Mouse (Mus musculus) erythroblast, embryonic 14.5 days (primary cell): ENCODE results near the gene Rgs7.

Experiments used
- GATA1 ChIP-seq: IDR thresholded peaks from 2 replicates; pipeline ENCODE4 v1.6.1; 2012; ENCODE audit warnings: low read length, inconsistent platforms, mixed read lengths
- TAL1 ChIP-seq: IDR thresholded peaks from 3 replicates; pipeline ENCODE4 v1.6.1; 2012; ENCODE audit warnings: low read length, inconsistent platforms, mixed read lengths

DNA sequence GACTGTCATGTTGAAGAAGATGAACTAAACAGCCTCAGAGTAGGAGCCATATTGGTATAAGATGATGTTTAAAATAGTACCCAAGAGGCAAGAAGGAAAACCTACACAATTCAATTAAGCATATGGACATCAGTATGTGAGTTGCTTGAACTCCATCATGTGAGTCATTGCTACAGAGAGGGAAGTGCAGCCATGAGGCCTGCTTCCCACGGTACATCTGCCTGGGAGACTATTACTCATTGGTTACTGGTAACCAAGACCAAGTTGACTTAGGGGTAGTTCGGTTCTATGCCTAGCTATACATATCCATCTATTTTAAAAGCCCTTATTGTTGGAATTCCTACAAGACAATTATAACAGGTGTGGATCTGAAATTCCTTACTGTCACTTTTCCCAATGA, 29.9 kb downstream of the Rgs7 start:
- TF ChIP-seq GATA1 (no peak), TAL1 (no peak)
